Mouse (Mus musculus): ENCODE data around the gene Gm10715. TPM values are rescaled to one million over a fixed set of nuclear protein-coding genes. Genes with fewer than 3 reads are reported as not detected.
A peak's percentile ranks its signal among the peaks of the same experiment; 100 is the strongest.
"Not testable (repeated sequence)": the region's sequence is repeated elsewhere in the genome, so short reads cannot be mapped to it uniquely, and the experiment has no call there.

Gm10715 gene
- polyA plus RNA-seq, 1 experiment from 2014 or later = not detected

DNA sequence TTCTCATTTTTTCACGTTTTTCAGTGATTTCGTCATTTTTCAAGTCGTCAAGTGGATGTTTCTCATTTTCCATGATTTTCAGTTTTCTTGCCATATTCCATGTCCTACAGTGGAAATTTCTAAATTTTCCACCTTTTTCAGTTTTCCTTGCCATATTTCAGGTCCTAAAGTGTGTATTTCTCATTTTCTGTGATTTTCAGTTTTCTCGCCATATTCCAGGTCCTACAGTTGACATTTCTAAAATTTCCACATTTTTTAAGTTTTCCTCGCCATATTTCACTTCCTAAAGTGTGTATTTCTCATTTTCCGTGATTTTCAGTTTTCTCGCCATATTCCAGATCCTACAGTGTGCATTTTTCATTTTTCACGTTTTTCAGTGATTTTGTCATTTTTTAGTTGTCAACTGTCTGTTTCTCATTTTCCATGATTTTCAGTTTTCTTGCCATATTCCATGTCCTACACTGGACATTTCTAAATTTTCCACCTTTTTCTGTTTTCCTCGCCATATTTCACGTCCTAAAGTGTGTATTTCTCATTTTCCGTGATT lies 23.9 kb upstream of the Gm10715 start, which contains the start of gene Gm10721:
TSS of gene Gm10721 (plus strand) at position 408 of the 547 bp plus-strand sequence.
- WGBS = no CpG with 5 or more reads among the region's 11 CpGs
- peak; percentile 66; the same call in 1 of the 2 replicates for ATAC-seq (ENCODE audit: insufficient read depth)
- H3K9ac ChIP-seq; H3K4me3 ChIP-seq (ENCODE audit: low read depth, low read length); H3K9me3 ChIP-seq (ENCODE audit: low read depth, low read length); DNase-seq; H3K27ac ChIP-seq (ENCODE audit: low read depth); H3K4me1 ChIP-seq (ENCODE audit: insufficient read depth); H3K27me3 ChIP-seq (ENCODE audit: insufficient read depth, low read length); H3K4me2 ChIP-seq; H3K36me3 ChIP-seq (ENCODE audit: insufficient read depth): not testable (repeated sequence)

DNA sequence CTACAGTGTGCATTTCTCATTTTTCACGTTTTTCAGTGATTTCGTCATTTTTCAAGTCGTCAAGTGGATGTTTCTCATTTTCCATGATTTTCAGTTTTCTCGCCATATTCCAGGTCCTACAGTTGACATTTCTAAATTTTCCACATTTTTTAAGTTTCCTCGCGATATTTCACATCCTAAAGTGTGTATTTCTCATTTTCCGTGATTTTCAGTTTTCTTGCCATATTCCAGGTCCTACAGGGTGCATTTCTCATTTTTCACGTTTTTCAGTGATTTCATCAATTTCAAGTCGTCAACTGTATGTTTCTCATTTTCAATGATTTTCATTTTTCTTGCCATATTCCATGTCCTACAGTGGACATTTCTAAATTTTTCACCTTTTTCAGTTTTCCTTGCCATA lies 21.3 kb upstream of the Gm10715 start, which contains the start of gene Gm10720:
TSS of gene Gm10720 (plus strand) at position 301 of the 400 bp plus-strand sequence.
- H3K36me3 ChIP-seq (ENCODE audit: insufficient read depth); H3K4me2 ChIP-seq; H3K4me1 ChIP-seq (ENCODE audit: insufficient read depth); DNase-seq; H3K9me3 ChIP-seq (ENCODE audit: low read depth, low read length); H3K27ac ChIP-seq (ENCODE audit: low read depth); H3K4me3 ChIP-seq (ENCODE audit: low read depth, low read length); H3K27me3 ChIP-seq (ENCODE audit: insufficient read depth, low read length); H3K9ac ChIP-seq; ATAC-seq (ENCODE audit: insufficient read depth): not testable (repeated sequence)
- 61% methylated on average over 4 of the region's 9 CpGs for WGBS

DNA sequence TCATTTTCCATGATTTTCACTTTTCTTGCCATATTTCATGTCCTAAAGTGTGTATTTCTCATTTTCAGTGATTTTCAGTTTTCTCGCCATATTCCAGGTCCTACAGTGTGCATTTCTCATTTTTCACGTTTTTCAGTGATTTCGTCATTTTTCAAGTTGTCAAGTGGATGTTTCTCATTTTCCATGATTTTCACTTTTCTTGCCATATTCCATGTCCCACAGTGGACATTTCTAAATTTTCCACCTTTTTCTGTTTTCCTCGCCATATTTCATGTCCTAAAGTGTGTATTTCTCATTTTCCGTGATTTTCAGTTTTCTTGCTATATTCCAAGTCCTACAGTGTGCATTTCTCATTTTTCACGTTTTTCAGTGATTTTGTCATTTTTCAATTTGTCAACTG lies 20.8 kb upstream of the Gm10715 start:
- H3K4me2 ChIP-seq; H3K36me3 ChIP-seq (ENCODE audit: insufficient read depth); H3K9me3 ChIP-seq (ENCODE audit: low read depth, low read length); H3K4me3 ChIP-seq (ENCODE audit: low read depth, low read length); H3K27me3 ChIP-seq (ENCODE audit: insufficient read depth, low read length); DNase-seq; H3K27ac ChIP-seq (ENCODE audit: low read depth); H3K4me1 ChIP-seq (ENCODE audit: insufficient read depth); H3K9ac ChIP-seq; ATAC-seq (ENCODE audit: insufficient read depth): not testable (repeated sequence)
- 62% methylated on average over 4 of the region's 6 CpGs for WGBS

DNA sequence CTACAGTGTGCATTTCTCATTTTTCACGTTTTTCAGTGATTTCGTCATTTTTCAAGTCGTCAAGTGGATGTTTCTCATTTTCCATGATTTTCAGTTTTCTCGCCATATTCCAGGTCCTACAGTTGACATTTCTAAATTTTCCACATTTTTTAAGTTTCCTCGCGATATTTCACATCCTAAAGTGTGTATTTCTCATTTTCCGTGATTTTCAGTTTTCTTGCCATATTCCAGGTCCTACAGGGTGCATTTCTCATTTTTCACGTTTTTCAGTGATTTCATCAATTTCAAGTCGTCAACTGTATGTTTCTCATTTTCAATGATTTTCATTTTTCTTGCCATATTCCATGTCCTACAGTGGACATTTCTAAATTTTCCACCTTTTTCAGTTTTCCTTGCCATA lies 19.6 kb upstream of the Gm10715 start, which contains the start of gene Gm10719:
TSS of gene Gm10719 (plus strand) at position 301 of the 400 bp plus-strand sequence.
- H3K4me2 ChIP-seq; H3K27ac ChIP-seq (ENCODE audit: low read depth); H3K27me3 ChIP-seq (ENCODE audit: insufficient read depth, low read length); H3K4me1 ChIP-seq (ENCODE audit: insufficient read depth); DNase-seq; H3K9ac ChIP-seq; H3K9me3 ChIP-seq (ENCODE audit: low read depth, low read length); H3K36me3 ChIP-seq (ENCODE audit: insufficient read depth); ATAC-seq (ENCODE audit: insufficient read depth); H3K4me3 ChIP-seq (ENCODE audit: low read depth, low read length): not testable (repeated sequence)
- WGBS = no CpG with 5 or more reads among the region's 9 CpGs

DNA sequence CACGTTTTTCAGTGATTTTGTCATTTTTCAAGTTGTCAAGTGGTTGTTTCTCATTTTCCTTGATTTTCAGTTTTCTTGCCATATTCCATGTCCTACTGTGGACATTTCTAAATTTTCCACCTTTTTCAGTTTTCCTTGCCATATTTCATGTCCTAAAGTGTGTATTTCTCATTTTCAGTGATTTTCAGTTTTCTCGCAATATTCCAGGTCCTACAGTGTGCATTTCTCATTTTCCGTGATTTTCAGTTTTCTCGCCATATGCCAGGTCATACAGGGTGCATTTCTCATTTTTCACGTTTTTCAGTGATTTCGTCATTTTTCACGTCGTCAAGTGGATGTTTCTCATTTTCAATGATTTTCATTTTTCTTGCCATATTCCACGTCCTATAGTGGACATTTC lies 17.7 kb upstream of the Gm10715 start:
- not testable (repeated sequence) for H3K4me3 ChIP-seq (ENCODE audit: low read depth, low read length); H3K36me3 ChIP-seq (ENCODE audit: insufficient read depth); H3K4me2 ChIP-seq; H3K27ac ChIP-seq (ENCODE audit: low read depth); H3K4me1 ChIP-seq (ENCODE audit: insufficient read depth); H3K9me3 ChIP-seq (ENCODE audit: low read depth, low read length); H3K27me3 ChIP-seq (ENCODE audit: insufficient read depth, low read length); H3K9ac ChIP-seq; ATAC-seq (ENCODE audit: insufficient read depth); DNase-seq
- 69% methylated on average over 9 of the region's 9 CpGs for WGBS

DNA sequence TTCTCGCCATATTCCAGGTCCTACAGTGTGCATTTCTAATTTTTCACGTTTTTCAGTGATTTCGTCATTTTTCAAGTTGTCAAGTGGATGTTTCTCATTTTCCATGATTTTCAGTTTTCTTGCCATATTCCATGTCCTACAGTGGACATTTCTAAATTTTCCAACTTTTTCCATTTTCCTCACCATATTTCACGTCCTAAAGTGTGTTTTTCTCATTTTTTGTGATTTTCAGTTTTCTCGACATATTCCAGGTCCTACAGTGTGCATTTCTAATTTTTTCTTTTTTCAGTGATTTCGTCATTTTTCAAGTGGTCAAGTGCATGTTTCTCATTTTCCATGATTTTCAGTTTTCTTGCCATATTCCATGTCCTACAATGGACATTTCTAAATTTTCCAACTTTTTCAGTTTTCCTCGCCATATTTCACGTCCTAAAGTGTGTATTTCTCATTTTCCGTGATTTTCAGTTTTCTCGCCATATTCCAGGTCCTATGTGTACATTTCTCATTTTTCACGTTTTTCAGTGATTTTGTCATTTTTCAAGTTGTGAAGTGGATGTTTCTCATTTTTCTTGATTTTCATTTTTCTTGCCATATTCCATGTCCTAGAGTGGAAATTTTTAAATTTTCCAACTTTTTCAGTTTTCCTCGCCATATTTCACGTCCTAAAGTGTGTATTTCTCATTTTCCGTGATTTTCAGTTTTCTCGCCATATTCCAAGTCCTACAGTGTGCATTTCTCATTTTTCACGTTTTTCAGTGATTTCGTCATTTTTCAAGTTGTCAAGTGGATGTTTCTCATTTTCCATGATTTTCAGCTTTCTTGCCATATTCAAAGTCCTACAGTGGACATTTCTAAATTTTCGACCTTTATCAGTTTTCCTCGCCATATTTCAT lies 16.6 kb upstream of the Gm10715 start:
- not testable (repeated sequence) for H3K27me3 ChIP-seq (ENCODE audit: insufficient read depth, low read length); DNase-seq; H3K4me2 ChIP-seq; H3K4me1 ChIP-seq (ENCODE audit: insufficient read depth); H3K4me3 ChIP-seq (ENCODE audit: low read depth, low read length); H3K36me3 ChIP-seq (ENCODE audit: insufficient read depth); H3K27ac ChIP-seq (ENCODE audit: low read depth); H3K9ac ChIP-seq; H3K9me3 ChIP-seq (ENCODE audit: low read depth, low read length)
- peak; percentile 68; the same call in 1 of the 2 replicates for ATAC-seq (ENCODE audit: insufficient read depth)
- WGBS = 71% methylated on average over 11 of the region's 19 CpGs

DNA sequence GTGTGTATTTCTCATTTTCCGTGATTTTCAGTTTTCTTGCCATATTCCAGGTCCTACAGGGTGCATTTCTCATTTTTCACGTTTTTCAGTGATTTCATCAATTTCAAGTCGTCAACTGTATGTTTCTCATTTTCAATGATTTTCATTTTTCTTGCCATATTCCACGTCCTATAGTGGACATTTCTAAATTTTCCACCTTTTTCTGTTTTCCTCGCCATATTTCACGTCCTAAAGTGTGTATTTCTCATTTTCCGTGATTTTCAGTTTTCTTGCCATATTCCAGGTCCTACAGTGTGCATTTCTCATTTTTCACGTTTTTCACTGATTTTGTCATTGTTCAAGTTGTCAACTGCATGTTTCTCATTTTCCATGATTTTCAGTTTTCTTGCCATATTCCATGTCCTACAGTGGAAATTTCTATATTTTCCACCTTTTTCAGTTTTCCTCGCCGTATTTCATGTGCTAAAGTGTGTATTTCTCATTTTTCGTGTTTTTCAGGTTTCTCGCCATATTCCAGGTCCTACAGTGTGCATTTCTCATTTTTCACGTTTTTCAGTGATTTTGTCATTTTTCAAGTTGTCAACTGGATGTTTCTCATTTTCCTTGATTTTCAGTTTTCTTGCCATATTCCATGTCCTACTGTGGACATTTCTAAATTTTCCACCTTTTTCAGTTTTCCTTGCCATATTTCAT lies 14.2 kb upstream of the Gm10715 start:
- not testable (repeated sequence) for ATAC-seq (ENCODE audit: insufficient read depth); H3K9ac ChIP-seq; H3K36me3 ChIP-seq (ENCODE audit: insufficient read depth); H3K4me1 ChIP-seq (ENCODE audit: insufficient read depth); H3K4me2 ChIP-seq; H3K9me3 ChIP-seq (ENCODE audit: low read depth, low read length); H3K27me3 ChIP-seq (ENCODE audit: insufficient read depth, low read length); H3K27ac ChIP-seq (ENCODE audit: low read depth); H3K4me3 ChIP-seq (ENCODE audit: low read depth, low read length)
- WGBS = 71% methylated on average over 9 of the region's 13 CpGs
- peak; percentile 17 for DNase-seq

DNA sequence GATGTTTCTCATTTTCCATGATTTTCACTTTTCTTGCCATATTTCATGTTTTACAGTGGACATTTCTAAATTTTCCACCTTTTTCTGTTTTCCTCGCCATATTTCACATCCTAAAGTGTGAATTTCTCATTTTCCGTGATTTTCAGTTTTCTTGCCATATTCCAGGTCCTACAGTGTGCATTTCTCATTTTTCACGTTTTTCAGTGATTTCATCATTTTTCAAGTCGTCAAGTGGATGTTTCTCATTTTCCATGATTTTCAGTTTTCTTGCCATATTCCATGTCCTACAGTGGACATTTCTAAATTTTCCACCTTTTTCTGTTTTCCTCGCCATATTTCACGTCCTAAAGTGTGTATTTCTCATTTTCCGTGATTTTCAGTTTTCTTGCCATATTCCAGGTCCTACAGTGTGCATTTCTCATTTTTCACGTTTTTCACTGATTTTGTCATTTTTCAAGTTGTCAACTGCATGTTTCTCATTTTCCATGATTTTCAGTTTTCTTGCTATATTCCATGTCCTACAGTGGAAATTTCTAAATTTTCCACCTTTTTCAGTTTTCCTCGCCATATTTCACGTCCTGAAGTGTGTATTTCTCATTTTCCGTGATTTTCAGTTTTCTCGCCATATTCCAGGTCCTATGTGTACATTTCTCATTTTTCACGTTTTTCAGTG lies 13.2 kb upstream of the Gm10715 start, which contains the start of gene Gm10718:
TSS of gene Gm10718 (plus strand) at position 236 of the 673 bp plus-strand sequence.
- not testable (repeated sequence) for H3K36me3 ChIP-seq (ENCODE audit: insufficient read depth); H3K4me3 ChIP-seq (ENCODE audit: low read depth, low read length); ATAC-seq (ENCODE audit: insufficient read depth); H3K4me2 ChIP-seq; H3K27me3 ChIP-seq (ENCODE audit: insufficient read depth, low read length); H3K27ac ChIP-seq (ENCODE audit: low read depth); DNase-seq; H3K9ac ChIP-seq; H3K4me1 ChIP-seq (ENCODE audit: insufficient read depth); H3K9me3 ChIP-seq (ENCODE audit: low read depth, low read length)
- WGBS = 73% methylated on average over 9 of the region's 13 CpGs

DNA sequence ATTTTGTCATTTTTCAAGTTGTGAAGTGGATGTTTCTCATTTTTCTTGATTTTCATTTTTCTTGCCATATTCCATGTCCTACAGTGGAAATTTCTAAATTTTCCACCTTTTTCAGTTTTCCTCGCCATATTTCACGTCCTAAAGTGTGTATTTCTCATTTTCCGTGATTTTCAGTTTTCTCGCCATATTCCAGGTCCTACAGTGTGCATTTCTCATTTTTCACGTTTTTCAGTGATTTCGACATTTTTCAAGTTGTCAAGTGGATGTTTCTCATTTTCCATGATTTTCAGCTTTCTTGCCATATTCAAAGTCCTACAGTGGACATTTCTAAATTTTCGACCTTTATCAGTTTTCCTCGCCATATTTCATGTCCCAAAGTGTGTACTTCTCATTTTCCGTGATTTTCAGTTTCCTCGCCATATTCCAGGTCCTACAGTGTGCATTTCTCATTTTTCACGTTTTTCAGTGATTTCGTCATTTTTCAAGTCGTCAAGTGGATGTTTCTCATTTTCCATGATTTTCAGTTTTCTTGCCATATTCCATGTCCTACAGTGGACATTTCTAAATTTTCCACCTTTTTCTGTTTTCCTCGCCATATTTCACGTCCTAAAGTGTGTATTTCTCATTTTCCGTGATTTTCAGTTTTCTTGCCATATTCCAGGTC lies 12.6 kb upstream of the Gm10715 start:
- H3K4me2 ChIP-seq; H3K9me3 ChIP-seq (ENCODE audit: low read depth, low read length); H3K27ac ChIP-seq (ENCODE audit: low read depth); H3K4me1 ChIP-seq (ENCODE audit: insufficient read depth); H3K4me3 ChIP-seq (ENCODE audit: low read depth, low read length); ATAC-seq (ENCODE audit: insufficient read depth); H3K27me3 ChIP-seq (ENCODE audit: insufficient read depth, low read length); DNase-seq; H3K9ac ChIP-seq; H3K36me3 ChIP-seq (ENCODE audit: insufficient read depth): not testable (repeated sequence)
- 64% methylated on average over 15 of the region's 16 CpGs for WGBS

Data from lung, embryonic 14.5 days (tissue).